Mouse (Mus musculus) testis, postnatal 14 days (tissue): ENCODE results near the gene Itm2b.

Experiments used
- DNase-seq: peaks from one replicate; pipeline ENCODE4 v3.0.0; 2021; ENCODE audit warnings: low spot score

Gene Itm2b

GRCm38 (mm10) chr14:73384913-73385719, at the start of gene Itm2b:
TSS of gene Itm2b (minus strand) at chr14:73385289.
- peak; percentile 87 for DNase-seq

DNA sequence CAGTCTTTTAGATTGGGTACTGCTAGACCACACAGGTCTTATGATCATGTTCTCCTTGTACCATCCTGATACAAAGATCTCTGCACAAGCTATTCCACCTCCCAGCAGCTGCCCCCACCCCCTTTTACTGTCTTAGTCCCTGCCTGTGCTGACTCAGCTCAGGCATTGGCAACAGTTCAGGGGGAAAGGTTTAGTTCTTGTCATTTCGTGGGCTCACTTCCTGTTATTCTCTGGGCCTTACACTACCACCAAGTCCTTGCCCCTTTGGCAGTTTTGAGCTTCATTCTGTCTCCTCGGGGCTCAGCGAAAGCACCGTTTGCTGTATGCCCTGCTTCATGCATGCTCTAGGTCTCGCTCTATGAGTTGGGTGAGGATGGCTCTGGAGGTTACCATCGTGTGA, 48.4 kb upstream of the Itm2b start:
- DNase-seq = no peak

DNA sequence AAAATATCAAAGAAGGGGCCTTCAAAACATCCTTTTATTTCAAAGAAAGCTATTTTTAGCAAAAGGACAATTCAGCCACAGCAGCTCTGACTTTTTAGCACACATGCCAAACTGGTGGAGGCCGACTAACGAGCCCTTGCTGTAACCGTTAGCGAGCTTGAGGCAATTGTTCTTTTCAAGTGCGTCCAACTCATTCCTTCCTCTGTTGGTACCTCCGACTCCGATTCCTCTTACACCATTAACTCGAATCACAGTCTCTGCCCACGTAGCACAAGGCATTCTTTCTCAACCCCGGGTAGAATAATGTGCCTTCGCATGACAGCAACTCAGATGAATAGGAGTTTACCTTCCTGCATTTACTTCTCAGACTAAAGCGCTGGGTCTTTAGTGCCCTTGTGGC, 45.5 kb upstream of the Itm2b start:
- DNase-seq = no peak

DNA sequence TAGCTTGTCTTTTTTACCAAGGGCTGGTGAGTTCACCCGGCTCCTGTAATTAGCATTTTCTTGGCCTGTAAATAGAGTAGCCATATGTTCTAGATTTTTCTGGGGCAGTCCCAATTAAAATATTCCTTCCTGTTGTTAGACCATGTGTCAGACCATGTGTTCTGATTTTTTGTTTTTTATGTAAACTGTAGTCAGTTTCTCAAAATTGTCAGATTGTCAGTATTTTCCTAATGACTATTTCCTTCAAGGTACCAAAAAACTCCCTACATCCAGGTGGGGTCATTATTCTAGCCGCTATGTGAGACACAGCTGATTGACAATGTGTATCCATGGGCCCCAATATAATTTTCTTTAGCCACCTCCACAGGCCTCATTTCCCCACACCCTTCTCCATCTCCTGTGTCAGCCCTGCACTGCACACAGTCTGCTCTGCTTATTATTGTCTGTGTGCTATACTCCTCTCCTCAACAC, 40.5 kb upstream of the Itm2b start:
- no peak for DNase-seq

GRCm38 (mm10) chr14:73424961-73425360, 39.9 kb upstream of the Itm2b start:
- DNase-seq = no peak

DNA sequence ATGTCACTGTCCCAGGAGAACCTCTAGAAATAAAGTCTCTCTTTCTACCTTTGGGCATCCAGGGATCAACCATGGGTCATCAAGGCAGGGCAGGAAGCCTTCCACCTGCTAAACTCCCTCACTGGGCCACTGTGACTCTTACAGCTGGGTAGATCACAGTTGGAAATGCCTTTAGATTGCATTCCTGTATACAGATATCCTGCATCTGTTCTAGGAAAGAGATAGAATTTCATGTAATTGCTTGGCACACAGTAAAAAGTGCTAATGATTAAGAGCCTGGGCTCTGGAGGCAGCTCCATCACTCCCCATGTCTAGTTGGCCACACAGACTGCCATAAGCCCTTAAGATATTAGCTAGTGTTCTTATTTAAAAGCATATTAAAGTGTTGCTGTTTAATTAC, 38.5 kb upstream of the Itm2b start:
- no peak for DNase-seq

GRCm38 (mm10) chr14:73422621-73423020, 37.5 kb upstream of the Itm2b start:
- no peak for DNase-seq

DNA sequence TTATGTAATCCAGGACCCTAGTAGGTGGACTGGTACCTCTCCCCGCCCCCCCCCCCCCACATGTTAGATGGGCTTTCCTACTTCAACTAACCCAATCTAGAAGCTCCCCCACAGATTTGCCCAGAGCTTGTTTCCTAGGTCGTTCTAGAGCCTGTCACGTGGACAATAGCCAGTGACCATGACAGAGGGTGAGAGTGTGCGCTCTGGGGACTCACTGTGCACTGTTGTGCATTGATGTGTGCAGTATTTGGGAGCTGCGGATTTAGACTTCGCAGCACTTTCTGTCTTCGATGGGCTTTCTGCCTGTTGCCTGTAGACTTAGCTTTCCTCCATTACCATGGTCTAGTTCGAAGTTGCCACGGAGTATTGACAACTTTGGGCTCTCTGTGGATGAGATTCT, 36.5 kb upstream of the Itm2b start:
- DNase-seq = no peak

DNA sequence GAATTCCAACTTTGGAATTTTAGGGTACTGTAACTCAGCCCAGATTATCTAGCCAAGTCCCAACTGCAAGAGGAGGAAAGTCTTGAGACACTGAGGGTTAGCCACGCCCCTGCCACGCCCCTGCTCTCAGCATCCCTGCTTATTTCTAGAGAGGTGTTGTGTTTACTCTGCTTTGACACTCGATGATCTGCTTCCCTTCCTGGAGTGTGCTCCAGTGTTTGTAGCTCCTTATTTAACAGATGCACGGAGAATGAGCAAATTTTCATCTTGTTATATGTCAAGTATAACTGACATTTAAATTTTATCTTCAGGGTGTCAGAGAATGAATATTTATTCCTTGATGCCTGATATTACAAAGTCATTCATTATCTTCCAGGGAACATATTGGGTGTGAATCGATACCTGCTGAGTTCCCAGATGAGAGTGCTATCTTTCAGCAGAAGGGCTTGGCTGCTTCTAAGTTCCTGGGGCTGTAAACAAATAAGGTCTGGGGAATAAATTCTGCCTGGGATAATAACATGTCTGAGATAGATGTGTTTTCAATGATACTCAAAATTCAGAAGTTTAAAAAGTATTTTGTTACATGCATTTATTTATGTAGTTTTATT, 35.2 kb upstream of the Itm2b start:
- no peak for DNase-seq

- no peak for DNase-seq
Observed at GRCm38 (mm10) chr14:73416511-73416910, 31.4 kb upstream of the Itm2b start.

DNA sequence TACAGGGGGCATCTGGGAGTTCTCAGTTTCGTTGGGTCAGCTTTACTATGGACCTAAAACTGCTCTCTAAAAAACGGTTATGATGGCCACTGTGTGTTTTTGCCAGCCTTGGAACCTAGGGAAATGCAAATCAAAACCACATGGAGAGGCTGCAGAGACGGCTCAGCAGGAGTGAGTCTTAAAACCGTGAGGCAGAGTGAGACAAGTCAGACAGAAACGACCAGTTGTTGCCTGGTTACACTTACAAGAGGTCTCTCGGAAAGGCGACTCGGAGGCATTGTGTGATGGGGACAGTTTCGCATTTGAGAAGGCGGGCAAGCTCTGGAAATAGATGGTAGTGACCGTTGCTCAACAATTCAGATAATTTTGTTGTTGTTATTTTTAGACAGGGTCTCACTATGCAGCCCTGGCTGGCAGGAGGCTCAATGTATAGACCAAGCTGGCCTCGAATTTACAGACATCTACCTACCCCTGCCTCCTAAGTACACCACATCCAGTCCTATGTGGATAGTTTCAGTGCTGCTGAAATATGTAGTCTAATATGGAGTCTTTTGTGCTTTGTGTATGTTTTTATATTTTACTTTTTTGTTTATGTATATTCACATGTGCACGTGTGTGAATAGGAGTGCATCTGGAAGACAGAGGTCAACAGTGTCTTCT, 30.4 kb upstream of the Itm2b start:
- no peak for DNase-seq

GRCm38 (mm10) chr14:73411729-73412128, 26.6 kb upstream of the Itm2b start:
- DNase-seq = no peak

DNA sequence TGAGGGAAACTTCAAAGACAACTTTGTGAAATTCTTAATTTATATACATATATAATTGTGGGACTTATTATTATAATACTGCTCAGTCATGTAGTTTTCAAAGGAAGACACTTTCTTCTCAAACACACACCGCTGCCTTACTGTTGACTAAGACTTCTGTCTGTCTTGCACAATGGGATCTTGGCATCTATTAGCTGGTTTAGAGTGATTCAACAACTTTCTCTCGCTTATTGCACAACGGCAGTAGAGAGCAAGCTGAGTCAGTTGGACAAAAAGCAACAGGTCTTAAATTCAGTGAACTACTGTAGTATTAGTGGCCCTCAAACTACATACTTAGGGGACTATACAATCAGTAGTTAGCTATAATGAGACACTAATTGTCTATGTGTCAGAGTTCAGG, 25.0 kb upstream of the Itm2b start:
- DNase-seq = no peak

GRCm38 (mm10) chr14:73408223-73408845, 23.2 kb upstream of the Itm2b start:
- DNase-seq = no peak

DNA sequence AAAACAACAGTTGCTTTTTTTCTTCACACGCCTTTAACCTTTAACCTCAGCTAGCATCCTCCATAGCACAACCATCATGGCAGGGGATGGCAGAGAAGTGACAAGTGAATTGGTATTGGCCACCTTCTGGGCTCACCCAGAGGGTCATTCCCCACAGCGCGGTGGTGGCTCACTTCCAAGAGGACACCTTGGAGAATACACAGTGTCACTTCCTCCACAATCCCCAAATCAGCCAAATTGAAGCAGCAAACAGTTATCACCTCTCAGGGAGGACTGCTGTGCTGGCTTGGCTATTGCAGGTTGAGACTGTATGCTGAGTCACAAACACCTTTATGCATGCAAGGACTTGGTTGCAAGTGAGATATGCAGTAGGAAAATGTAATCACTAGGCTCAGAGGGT, 18.9 kb upstream of the Itm2b start:
- no peak for DNase-seq

DNA sequence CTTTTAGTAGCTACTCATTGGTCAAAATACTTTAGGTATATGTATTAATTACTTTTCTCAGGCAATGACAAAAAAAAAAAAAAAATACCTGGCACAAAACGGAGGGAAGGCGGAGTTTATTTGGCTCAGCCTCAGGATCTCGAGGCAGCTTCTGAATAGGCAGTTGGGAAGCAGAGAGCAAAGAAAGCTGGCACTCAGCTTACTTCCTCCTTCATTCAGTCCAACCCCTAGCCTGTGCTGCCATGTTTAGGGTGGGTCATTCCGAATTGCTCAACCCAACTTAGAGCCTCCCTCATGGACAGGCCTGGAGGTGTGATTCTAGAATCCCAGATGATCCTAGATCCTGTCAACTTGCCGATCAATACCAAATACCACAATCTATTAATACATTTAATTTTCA, 18.3 kb upstream of the Itm2b start:
- DNase-seq = no peak

DNA sequence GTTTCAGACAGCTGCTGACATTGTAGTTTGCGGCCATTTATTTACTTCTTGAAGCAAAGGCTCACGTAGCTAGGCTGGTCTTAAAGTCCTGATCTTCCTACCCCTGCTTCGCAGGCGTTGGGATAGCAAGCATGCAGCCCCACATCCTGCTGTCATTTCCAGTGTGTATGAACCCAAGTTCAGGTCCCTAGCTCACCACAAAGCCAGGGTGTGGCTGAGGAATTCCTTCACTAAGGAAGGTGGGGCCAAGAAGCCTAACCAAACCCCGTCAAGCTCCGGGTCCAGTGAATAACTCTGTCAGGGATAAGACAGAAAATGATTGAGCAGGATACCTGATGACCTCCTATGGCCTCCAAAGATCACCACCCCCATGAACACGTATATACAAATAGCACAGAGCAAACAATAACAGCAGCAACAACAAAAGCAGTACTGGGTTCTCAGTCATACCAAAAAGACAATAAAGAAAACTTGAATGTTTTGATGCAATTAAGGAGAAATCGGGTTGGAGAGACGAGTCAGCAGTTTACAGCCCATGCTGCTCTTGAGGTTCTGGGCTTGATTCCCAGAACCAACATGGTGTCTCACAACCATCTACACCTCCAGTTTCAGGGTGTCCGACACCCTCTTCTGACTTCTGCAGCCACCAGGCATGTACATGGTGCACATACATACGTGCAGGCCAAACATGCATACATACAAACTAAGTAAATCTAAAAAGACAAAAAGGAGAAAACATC, 17.4 kb upstream of the Itm2b start:
- no peak for DNase-seq

DNA sequence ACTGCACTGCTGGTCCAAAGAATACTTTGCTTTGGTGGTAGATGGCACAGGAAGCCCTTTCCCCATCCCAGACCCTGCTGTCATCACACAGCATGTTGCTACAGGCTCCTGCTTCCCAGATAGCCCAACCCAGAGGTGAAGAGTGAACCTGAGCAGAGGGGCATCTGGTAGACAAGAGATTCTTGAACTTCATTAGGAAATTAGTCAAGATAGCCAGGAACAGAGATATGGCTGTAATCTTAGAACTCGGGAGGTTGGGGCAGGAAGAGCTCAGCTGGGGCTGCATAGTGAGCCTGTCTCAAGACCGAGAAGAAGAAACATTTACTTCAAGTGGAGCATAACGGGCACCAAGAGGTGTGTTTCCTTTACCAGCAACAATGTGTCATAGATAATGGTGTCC, 16.3 kb upstream of the Itm2b start:
- DNase-seq = no peak

DNA sequence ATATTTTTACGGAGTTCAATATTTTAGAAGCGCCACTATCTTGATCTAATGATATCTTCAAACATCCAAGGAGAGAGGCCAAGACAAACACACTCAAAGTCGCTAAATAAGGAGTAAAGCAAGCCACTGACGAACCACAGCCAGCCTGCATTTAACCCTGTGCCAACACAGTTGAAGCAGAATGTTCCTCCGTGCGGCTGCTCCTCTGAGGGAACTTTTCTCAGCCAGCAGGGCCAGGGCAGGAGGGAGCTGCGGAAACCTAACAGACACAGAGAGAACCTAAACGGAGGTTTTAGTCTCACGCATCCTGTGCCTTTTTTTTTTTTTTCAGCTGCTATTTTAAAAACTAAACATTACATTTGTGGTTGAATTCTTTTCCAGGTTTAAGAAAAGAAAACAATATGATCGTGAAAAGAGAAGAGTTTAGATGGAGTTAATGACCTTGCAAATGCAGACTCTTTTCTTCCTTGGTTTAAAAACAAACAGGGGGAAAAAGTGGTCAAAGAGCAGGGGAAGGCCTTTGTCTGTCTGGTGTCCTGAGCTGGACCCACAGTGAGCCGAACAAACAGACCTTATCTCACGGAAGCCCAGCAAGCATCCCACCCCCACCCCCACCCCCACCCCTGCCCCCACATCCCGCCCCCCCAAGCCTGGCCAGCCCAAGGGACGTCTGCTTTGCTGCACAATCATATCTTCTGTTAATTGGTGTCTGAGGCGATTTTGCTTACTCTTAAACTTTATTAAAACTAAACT, 15.0 kb upstream of the Itm2b start:
- no peak for DNase-seq

DNA sequence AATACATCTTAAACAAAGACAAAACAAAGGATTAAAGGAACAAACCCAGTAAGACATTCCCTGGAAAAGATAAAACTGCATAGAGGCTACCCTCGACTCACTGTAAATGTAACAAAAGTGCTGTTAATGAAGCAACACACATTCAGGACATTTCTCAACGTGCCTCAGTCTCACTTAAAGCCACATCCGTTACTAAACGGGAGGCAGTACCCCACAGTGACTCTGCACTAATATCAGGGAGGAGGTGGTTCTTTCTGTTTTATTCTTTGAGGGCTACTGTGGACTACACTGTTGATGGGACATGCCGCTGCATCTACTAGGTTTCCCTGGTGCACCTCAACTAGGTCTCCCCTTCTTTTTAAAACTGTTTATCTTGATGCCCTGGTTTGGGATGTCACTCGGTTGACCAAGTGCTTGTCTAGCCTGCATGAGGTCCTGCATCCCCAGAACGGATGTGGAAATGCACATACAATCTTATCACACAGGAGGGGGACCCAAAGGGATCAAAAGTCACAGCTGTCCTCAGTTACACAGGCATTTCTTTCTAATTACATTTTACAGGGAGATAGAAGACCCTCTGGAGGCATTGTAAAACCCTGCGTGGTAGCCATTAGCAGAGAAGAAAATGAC, 13.4 kb upstream of the Itm2b start:
- DNase-seq = no peak

DNA sequence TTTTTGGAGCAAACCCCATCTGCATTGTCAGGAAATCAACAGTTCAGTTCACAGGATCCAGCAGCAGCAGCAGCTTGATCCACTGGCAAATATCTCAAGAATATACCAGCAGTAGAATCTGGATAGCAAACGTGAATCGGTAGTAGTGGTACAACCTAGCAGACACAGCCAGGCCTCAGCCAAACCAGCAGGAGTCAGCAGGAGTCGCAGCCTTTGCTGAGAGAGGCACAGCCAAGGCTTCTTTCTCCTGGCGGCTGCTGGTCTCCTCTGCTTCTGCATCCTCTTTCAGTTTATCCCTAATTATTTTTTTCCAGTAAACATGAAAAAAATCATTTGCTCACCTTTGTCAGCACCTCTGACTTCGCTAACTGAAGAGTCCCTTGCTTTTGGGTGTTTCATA, 10.7 kb upstream of the Itm2b start:
- DNase-seq = no peak
